Mouse (Mus musculus): ENCODE measurements around the gene Rbp1. TPM values are rescaled to one million over a fixed set of nuclear protein-coding genes. Genes with fewer than 3 reads are reported as not detected.

The Rbp1 gene
- polyA plus RNA-seq, 1 experiment from 2014 or later, result 44.5 TPM

DNA sequence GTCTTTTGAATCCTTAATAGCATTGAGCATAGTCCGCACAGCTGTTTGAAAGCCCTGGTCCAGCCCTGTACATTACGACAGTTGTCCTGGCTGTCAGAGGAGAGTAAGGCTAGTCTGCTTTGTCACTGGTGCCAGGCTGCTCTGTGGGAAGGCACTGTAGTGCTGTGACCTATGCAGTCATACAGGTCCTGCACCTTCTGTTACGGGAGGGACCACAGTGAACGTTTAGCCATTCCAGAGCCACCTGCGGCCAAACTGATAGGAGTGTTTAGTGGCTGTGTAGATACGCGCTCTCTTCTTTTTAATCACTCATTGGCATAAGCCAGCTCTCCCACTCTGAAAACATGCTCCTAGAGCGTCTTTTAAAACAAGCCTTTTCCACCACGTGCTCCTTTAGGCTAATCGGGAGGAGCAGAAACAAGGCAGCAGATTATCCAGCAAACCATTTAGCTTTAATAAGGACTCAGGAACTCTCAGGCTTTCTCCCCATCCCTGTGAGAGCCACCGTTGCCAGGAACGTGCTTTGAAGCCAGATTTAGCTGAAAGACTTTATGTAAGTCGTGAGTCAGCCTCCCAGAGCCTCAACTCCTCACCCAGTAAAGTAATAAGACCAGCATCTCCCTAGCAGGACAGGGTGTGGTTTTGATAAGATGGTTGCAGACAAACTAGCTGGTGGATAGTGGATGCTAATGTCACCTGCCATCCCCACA is 22.4 kb upstream of the Rbp1 start:
- H3K27me3 ChIP-seq, result no peaks in the 10 kb centered on the region
- no peak overlapping the region for H3K4me3 ChIP-seq (replicated peaks)
- H3K9me3 ChIP-seq (replicated peaks), result no peaks in the 10 kb centered on the region
- WGBS, result 73% methylated on average over 13 of the region's 13 CpGs
- H3K9ac ChIP-seq, result no peak overlapping the region
- no peak overlapping the region for H3K27ac ChIP-seq (replicated peaks)
- no peaks in the 10 kb centered on the region for H3K4me1 ChIP-seq
- no peaks in the 10 kb centered on the region for H3K36me3 ChIP-seq
- no peak overlapping the region for H3K4me2 ChIP-seq (replicated peaks)
- no peak for ATAC-seq (ENCODE audit: insufficient number of reproducible peaks, low FRiP score, low TSS enrichment, low read depth)

DNA sequence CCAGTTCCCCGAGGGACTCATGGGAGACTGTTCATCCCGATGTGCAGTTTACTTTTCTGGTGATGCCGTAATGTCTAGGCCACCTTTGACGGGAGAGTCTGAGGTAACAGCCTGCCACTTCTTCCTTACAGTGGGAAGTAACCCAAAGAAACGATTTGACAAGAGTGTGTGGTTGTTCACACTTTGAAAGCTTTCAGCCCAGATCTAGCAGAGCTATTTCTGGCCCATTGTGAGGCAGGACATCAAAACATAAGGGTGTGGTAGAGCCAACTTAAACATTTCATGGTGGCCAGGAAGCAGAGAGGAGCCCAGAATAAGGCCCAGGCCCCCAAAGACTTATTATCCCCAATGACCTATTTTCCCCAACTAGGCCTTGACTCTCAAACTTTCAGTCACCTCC is 21.1 kb upstream of the Rbp1 start:
- WGBS, result 79% methylated on average over 5 of the region's 5 CpGs

DNA sequence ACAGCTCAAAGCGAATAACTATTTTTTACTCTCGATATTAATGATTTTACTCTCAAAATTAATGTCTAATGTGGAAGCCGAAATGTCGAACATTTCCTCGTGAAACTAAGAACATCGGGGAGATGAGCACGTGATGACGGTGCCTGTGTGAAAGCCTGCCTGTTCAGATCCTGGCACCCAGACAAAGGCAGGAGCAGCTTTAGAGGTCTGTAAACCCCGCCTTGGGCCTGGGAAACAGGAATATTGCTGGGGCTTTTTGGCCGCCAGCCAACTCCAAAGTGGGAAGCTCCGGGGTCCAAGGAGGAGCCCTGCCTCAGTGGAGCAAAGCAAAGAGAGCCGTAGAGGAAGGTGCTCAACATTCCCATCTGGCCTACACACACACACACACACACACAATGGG is 15.0 kb upstream of the Rbp1 start:
- H3K4me1 ChIP-seq, result no peaks in the 10 kb centered on the region
- 71% methylated on average over 12 of the region's 12 CpGs for WGBS
- no peak for ATAC-seq (ENCODE audit: insufficient number of reproducible peaks, low FRiP score, low TSS enrichment, low read depth)
- H3K4me3 ChIP-seq (replicated peaks), result no peak overlapping the region
- H3K4me2 ChIP-seq (replicated peaks), result no peak overlapping the region
- H3K36me3 ChIP-seq, result no peaks in the 10 kb centered on the region
- no peak overlapping the region for H3K9ac ChIP-seq
- no peaks in the 10 kb centered on the region for H3K9me3 ChIP-seq (replicated peaks)
- no peaks in the 10 kb centered on the region for H3K27me3 ChIP-seq
- H3K27ac ChIP-seq (replicated peaks), result no peak overlapping the region

More for the DNA sequence above, 21.1 kb upstream of the Rbp1 start:
- Histone ChIP-seq H3K4me3 (replicated peaks) (no peak overlapping the region), H3K27ac (replicated peaks) (no peak overlapping the region), H3K4me2 (replicated peaks) (no peak overlapping the region), H3K4me1 (no peaks in the 10 kb centered on the region), H3K9ac (no peak overlapping the region), H3K27me3 (no peaks in the 10 kb centered on the region), H3K9me3 (replicated peaks) (no peaks in the 10 kb centered on the region), H3K36me3 (no peaks in the 10 kb centered on the region)
- ATAC-seq (ENCODE audit: insufficient number of reproducible peaks, low FRiP score, low TSS enrichment, low read depth), result no peak

GRCm38 (mm10) chr9:98409137-98409536 is 13.6 kb upstream of the Rbp1 start:
- Histone ChIP-seq H3K4me1 (no peaks in the 10 kb centered on the region), H3K36me3 (no peaks in the 10 kb centered on the region), H3K9ac (no peak overlapping the region), H3K27me3 (no peaks in the 10 kb centered on the region), H3K4me3 (replicated peaks) (no peak overlapping the region), H3K27ac (replicated peaks) (no peak overlapping the region), H3K9me3 (replicated peaks) (no peaks in the 10 kb centered on the region), H3K4me2 (replicated peaks) (no peak overlapping the region)
- WGBS, result 24% methylated on average over 3 of the region's 3 CpGs
- no peak for ATAC-seq (ENCODE audit: insufficient number of reproducible peaks, low FRiP score, low TSS enrichment, low read depth)

DNA sequence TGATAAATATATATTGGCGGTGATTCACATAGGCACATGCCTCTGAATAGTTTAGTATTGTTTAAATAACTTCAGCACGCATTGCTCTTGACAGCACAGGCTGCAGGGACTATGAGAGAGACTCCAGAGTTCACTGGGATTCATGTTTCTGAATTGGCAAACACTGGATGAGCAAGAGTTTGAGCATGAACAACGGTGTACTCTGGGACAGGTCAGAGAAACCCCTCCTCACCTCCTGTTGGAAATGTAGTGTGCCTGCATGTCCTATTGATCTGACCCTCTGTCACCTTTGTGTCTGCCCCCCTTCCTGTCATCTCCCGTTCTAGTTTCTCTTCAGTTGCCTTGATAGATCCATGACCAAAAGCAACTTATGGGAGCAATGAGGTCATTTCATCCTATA is 7.3 kb upstream of the Rbp1 start:
- Histone ChIP-seq H3K27ac (replicated peaks) (no peak overlapping the region), H3K9me3 (replicated peaks) (no peaks in the 10 kb centered on the region), H3K4me3 (replicated peaks) (no peak overlapping the region), H3K27me3 (no peaks in the 10 kb centered on the region), H3K4me2 (replicated peaks) (no peak overlapping the region), H3K9ac (no peak overlapping the region), H3K4me1 (no peaks in the 10 kb centered on the region), H3K36me3 (no peaks in the 10 kb centered on the region)
- ATAC-seq (ENCODE audit: insufficient number of reproducible peaks, low FRiP score, low TSS enrichment, low read depth), result no peak
- WGBS, result 81% methylated on average over 4 of the region's 4 CpGs

DNA sequence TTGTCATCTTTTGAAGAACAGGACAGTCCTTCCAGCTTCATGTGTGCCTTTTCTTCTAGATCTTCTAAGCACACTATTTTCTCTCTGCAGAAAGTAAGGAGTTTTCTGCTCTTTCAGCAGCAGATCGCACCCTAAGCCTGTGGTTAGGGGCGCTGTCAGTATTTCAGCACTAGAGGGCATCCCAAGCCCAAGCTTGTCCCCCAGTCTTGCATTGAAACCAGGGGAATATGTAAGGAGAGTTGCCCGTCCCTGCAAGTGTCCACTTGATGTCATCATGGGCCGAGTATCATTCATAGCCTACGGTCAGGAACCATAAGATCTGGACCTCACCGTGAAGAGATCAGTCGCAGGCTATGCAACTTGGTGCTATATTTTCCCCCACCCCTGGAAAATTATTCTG is 4.8 kb upstream of the Rbp1 start:
- WGBS, result 46% methylated on average over 7 of the region's 7 CpGs
- no peak for ATAC-seq (ENCODE audit: insufficient number of reproducible peaks, low FRiP score, low TSS enrichment, low read depth)
- H3K4me3 ChIP-seq (replicated peaks), result no peak overlapping the region
- no peak overlapping the region for H3K9ac ChIP-seq
- H3K27me3 ChIP-seq, result no peaks in the 10 kb centered on the region
- H3K4me2 ChIP-seq (replicated peaks), result no peak overlapping the region
- H3K36me3 ChIP-seq, result no peaks in the 10 kb centered on the region
- peaks cover 3% of the 10 kb centered on the region; the same call in 1 of the 2 replicates for H3K4me1 ChIP-seq
- H3K27ac ChIP-seq (replicated peaks), result no peak overlapping the region
- H3K9me3 ChIP-seq (replicated peaks), result no peaks in the 10 kb centered on the region

DNA sequence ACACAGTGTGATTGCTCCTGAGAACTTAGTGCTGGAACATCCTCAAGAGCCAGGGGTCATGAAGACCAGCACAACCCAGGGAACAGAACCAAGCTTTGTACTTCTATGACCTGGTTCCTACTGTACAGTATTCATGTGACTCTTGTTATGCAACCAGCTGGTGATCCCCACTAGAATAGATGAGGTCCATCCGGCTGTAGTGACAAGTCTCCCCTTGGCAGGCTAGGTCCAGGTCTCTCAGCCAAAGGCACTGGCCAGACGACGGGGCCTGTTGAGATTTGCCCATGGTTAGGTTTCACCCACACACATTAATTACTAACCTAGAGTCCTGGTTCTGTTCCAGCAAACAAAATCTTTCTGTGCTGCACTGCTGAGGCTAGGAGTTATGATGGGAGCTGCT is 4.4 kb upstream of the Rbp1 start:
- Histone ChIP-seq H3K4me1 (peaks cover 3% of the 10 kb centered on the region; the same call in 1 of the 2 replicates), H3K4me2 (replicated peaks) (no peak overlapping the region), H3K9ac (no peak overlapping the region), H3K27me3 (no peaks in the 10 kb centered on the region), H3K4me3 (replicated peaks) (no peak overlapping the region), H3K27ac (replicated peaks) (no peak overlapping the region), H3K36me3 (no peaks in the 10 kb centered on the region), H3K9me3 (replicated peaks) (no peaks in the 10 kb centered on the region)
- WGBS, result 67% methylated on average over 3 of the region's 3 CpGs
- ATAC-seq (ENCODE audit: insufficient number of reproducible peaks, low FRiP score, low TSS enrichment, low read depth), result no peak

DNA sequence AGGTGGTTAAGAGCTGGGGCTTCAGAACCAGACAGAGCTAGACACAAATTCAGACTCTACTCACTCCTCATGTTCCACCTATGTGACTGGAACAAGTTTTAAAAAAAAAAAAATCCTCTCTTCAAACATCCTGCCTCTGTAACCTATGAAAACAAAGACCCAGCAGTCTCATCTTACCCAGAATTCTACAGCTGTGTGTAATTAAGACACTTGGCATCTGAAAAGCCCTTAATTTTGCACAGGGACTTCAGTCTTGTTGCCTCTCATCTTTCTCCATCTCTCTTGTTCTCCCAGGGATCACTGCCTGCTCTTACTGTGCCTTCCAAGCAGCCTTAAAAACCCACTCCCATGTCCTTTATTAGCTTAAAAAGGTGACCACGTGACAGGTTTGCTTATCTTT is 2.1 kb upstream of the Rbp1 start:
- peaks cover 7% of the 10 kb centered on the region for H3K4me1 ChIP-seq
- no peak overlapping the region for H3K9ac ChIP-seq
- H3K9me3 ChIP-seq (replicated peaks), result no peaks in the 10 kb centered on the region
- H3K4me2 ChIP-seq (replicated peaks), result no peak overlapping the region
- H3K27ac ChIP-seq (replicated peaks), result no peak overlapping the region
- H3K27me3 ChIP-seq, result no peaks in the 10 kb centered on the region
- no peak for ATAC-seq (ENCODE audit: insufficient number of reproducible peaks, low FRiP score, low TSS enrichment, low read depth)
- WGBS, result 38% methylated on average over 1 of the region's 1 CpGs
- no peak overlapping the region for H3K4me3 ChIP-seq (replicated peaks)
- no peaks in the 10 kb centered on the region for H3K36me3 ChIP-seq

- no peak overlapping the region for H3K4me2 ChIP-seq (replicated peaks)
- H3K9ac ChIP-seq, result no peak overlapping the region
- no peak overlapping the region for H3K27ac ChIP-seq (replicated peaks)
- ATAC-seq (ENCODE audit: insufficient number of reproducible peaks, low FRiP score, low TSS enrichment, low read depth), result no peak
- H3K27me3 ChIP-seq, result no peaks in the 10 kb centered on the region
- H3K36me3 ChIP-seq, result no peaks in the 10 kb centered on the region
- H3K9me3 ChIP-seq (replicated peaks), result no peaks in the 10 kb centered on the region
- no peak overlapping the region for H3K4me3 ChIP-seq (replicated peaks)
- H3K4me1 ChIP-seq, result peaks cover 11% of the 10 kb centered on the region
- WGBS, result 53% methylated on average over 3 of the region's 3 CpGs
These were observed 858 bp upstream of the Rbp1 start for GRCm38 (mm10) chr9:98421903-98422302.

DNA sequence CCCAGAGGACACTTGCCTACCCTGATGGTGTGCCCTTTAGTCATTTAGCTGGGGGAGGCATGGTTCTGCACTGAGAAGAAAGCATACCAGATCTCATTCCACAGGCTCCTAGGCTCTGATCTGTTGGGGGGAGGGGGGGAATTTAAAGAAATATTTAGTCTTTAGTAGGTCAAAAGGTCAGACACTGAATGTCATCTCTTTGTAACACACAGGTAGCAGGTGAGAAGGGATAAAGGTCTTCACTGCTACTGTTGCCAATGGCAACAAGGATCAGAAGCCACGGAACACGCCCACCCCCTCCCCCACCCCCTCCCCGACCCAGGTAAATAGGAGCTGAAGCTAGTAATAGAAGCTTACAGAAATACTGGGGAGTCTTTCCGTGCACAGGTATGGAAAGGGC is 930 bp downstream of the Rbp1 start:
- no peak overlapping the region for H3K9ac ChIP-seq
- H3K4me2 ChIP-seq (replicated peaks), result peak overlapping the region; percentile 81; the same call in 1 of the 2 replicates
- no peak overlapping the region for H3K4me3 ChIP-seq (replicated peaks)
- H3K27ac ChIP-seq (replicated peaks), result no peak overlapping the region
- 19% methylated on average over 4 of the region's 4 CpGs for WGBS
- no peaks in the 10 kb centered on the region for H3K36me3 ChIP-seq
- peaks cover 22% of the 10 kb centered on the region for H3K4me1 ChIP-seq
- no peaks in the 10 kb centered on the region for H3K9me3 ChIP-seq (replicated peaks)
- no peak for ATAC-seq (ENCODE audit: insufficient number of reproducible peaks, low FRiP score, low TSS enrichment, low read depth)
- no peaks in the 10 kb centered on the region for H3K27me3 ChIP-seq

GRCm38 (mm10) chr9:98424291-98424690 is 1.5 kb downstream of the Rbp1 start:
- no peak overlapping the region for H3K27ac ChIP-seq (replicated peaks)
- H3K4me2 ChIP-seq (replicated peaks), result peak overlapping the region; percentile 81
- 0 out of 2 replicates have a peak overlapping the region, but pooled peaks have one; percentile 23 for H3K9ac ChIP-seq
- H3K4me3 ChIP-seq (replicated peaks), result peak overlapping the region; percentile 54
- no peaks in the 10 kb centered on the region for H3K9me3 ChIP-seq (replicated peaks)
- peaks cover 28% of the 10 kb centered on the region for H3K4me1 ChIP-seq
- no peak for ATAC-seq (ENCODE audit: insufficient number of reproducible peaks, low FRiP score, low TSS enrichment, low read depth)
- 5% methylated on average over 8 of the region's 8 CpGs for WGBS
- no peaks in the 10 kb centered on the region for H3K27me3 ChIP-seq
- H3K36me3 ChIP-seq, result no peaks in the 10 kb centered on the region

GRCm38 (mm10) chr9:98424725-98425210 is 2.0 kb downstream of the Rbp1 start:
- under 1% methylated on average over 35 of the region's 42 CpGs for WGBS
- Histone ChIP-seq H3K27ac (replicated peaks) (no peak overlapping the region), H3K4me2 (replicated peaks) (peak overlapping the region; percentile 81), H3K9ac (peak overlapping the region; percentile 23), H3K4me3 (replicated peaks) (peak overlapping the region; percentile 54), H3K4me1 (peaks cover 33% of the 10 kb centered on the region), H3K36me3 (no peaks in the 10 kb centered on the region), H3K9me3 (replicated peaks) (no peaks in the 10 kb centered on the region), H3K27me3 (no peaks in the 10 kb centered on the region)
- 0 out of 2 replicates have a peak, but pooled peaks have one; percentile 66 for ATAC-seq (ENCODE audit: insufficient number of reproducible peaks, low FRiP score, low TSS enrichment, low read depth)

Data from embryonic facial prominence, embryonic 15.5 days (tissue).